Mouse (Mus musculus) heart, embryonic 13.5 days (tissue): ENCODE data around the gene Itfg2. TPM values are rescaled to one million over a fixed set of nuclear protein-coding genes. Genes with fewer than 3 reads are reported as not detected.

Experiments used
- polyA plus RNA-seq: library from polyadenylated mRNA; unstranded; fragments of >200 nt; fragmentation: Nextera tagmentation; extraction: Ambion mirVana; gene quantifications from 2 replicates; pipeline ENCODE4 v1.2.1, GENCODE M21; 2015

Itfg2 gene
- polyA plus RNA-seq, 1 experiment from 2014 or later = 30.6 TPM

Other genes with a start within 250 kb of the Itfg2 start
- gene Tead4, start 124.1 kb downstream of the Itfg2 start, polyA plus RNA-seq = 2.9 and 3.4 TPM in 2 replicates
- gene Tulp3, start 69.1 kb downstream of the Itfg2 start, polyA plus RNA-seq = 9.1 and 10.1 TPM in 2 replicates
- 71.8 and 82.5 TPM in 2 replicates for gene Rhno1, start 62.0 kb downstream of the Itfg2 start, polyA plus RNA-seq
- gene Foxm1, start 62.0 kb downstream of the Itfg2 start, polyA plus RNA-seq = 23.6 and 23.7 TPM in 2 replicates
- gene Tex52, start 49.5 kb downstream of the Itfg2 start, polyA plus RNA-seq = 0.28 TPM in 1 of 2 replicates, not detected in the other
- gene Gm44596, start 49.4 kb downstream of the Itfg2 start, polyA plus RNA-seq = not detected in 2 replicates
- gene Nrip2, start 25.6 kb downstream of the Itfg2 start, polyA plus RNA-seq = 2.2 and 2.3 TPM in 2 replicates
- 257 and 288 TPM in 2 replicates for gene Fkbp4, start 13.7 kb upstream of the Itfg2 start, polyA plus RNA-seq
- 0.92 and 1.9 TPM in 2 replicates for gene Pzp, start 101.8 kb upstream of the Itfg2 start, polyA plus RNA-seq
- 0.28 and 0.47 TPM in 2 replicates for gene A2ml1, start 156.7 kb upstream of the Itfg2 start, polyA plus RNA-seq
- not detected in 2 replicates for gene Klrb1a, start 198.6 kb upstream of the Itfg2 start, polyA plus RNA-seq
- gene Clec2h, start 237.5 kb upstream of the Itfg2 start, polyA plus RNA-seq = not detected in 2 replicates